ENCODE assay signal across 35 mouse cellular contexts in the genomic region with DNA sequence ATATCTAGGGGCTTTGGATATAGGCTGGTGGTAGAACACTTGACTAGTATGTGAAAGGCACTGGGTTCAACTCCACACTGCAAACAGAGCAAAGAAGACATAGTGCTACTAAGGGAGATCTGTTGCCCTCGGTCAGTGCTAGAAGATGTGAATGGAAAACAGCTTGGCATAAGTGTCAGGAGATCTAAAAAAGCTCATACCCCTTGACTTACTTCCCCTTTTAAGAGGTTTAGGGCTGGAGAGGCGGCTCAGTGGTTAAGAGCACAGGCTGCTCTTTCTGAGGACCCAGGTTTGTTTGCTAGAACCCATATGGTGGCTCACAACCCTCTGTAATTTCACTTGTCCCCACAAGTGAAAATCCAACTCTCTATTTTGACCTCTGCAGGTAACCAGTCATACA. TPM values are rescaled to one million over a fixed set of nuclear protein-coding genes. Genes with fewer than 3 reads are reported as not detected.
DNase-seq lines count a peak whose midpoint lies in the region; ATAC-seq and TF ChIP-seq lines count a peak whose summit lies in the region.
"Had no signal": no experiment of that assay in that cellular context is flagged by ENCODE, and none has a peak within 500 bp of the region (broad histone marks: within the 10 kb centered on the region; RNA-seq: fewer than 3 reads in every experiment).

No protein-coding gene starts in this region.

- intact Hi-C loops in heart, adult 2 months (cut with DNase I), result loop anchor here (10.0 kb wide), 1 partner anchor 205 kb away; a partner anchor contains a TSS
- intact Hi-C loops in heart, postnatal 10 days (cut with DNase I), result no loop called here

- H3K4me3 ChIP-seq in intestine, embryonic 14.5 days (ENCODE audit: low read depth, low read length), result no peak overlapping the region
- H3K4me3 ChIP-seq in intestine, embryonic 15.5 days (replicated peaks), result no peak overlapping the region
- no peak overlapping the region for H3K4me3 ChIP-seq in heart, adult 2 months
- H3K4me3 ChIP-seq: embryonic facial prominence, embryonic 10.5 days; embryonic facial prominence, embryonic 13.5 days; erythroblast, embryonic 14.5 days; forebrain, embryonic 12.5 days; forebrain, embryonic 15.5 days; heart, embryonic 10.5 days; heart, embryonic 13.5 days; hindbrain, embryonic 10.5 days; hindbrain, embryonic 13.5 days had no signal

- TF ChIP-seq CTCF in heart, adult 2 months (IDR thresholded peaks at IDR 0.05), result no peak

- no peak overlapping the region for H3K27ac ChIP-seq in intestine, embryonic 14.5 days (ENCODE audit: low read depth)
- H3K27ac ChIP-seq in intestine, embryonic 15.5 days, result no peak overlapping the region
- H3K27ac ChIP-seq in heart, adult 2 months, result no peak overlapping the region
- H3K27ac ChIP-seq: embryonic facial prominence, embryonic 10.5 days; embryonic facial prominence, embryonic 13.5 days; forebrain, embryonic 12.5 days; forebrain, embryonic 15.5 days; heart, embryonic 10.5 days; heart, embryonic 13.5 days; hindbrain, embryonic 10.5 days; hindbrain, embryonic 13.5 days had no signal

- H3K27me3 ChIP-seq in intestine, embryonic 14.5 days (replicated peaks; ENCODE audit: control insufficient read depth, insufficient read depth, low read length), result no peaks in the 10 kb centered on the region
- no peaks in the 10 kb centered on the region for H3K27me3 ChIP-seq in intestine, embryonic 15.5 days (replicated peaks)
- no peaks in the 10 kb centered on the region for H3K27me3 ChIP-seq in heart, adult 2 months (ENCODE audit: control insufficient read depth, insufficient read depth, low read length)
- H3K27me3 ChIP-seq: embryonic facial prominence, embryonic 13.5 days; forebrain, embryonic 15.5 days; heart, embryonic 13.5 days; hindbrain, embryonic 13.5 days had no signal

- no peak for TF ChIP-seq EP300 in heart, adult 2 months (IDR thresholded peaks at IDR 0.05; ENCODE audit: insufficient read depth, low read depth, low read length)

- H3K79me2 ChIP-seq in heart, adult 2 months (replicated peaks; ENCODE audit: control insufficient read depth, insufficient read depth, low read length), result no peaks in the 10 kb centered on the region

- no peak overlapping the region for H3K9ac ChIP-seq in intestine, embryonic 14.5 days (ENCODE audit: low read length)
- H3K9ac ChIP-seq in intestine, embryonic 15.5 days, result no peak overlapping the region
- no peak overlapping the region for H3K9ac ChIP-seq in heart, adult 2 months (ENCODE audit: low read depth, low read length)
- H3K9ac ChIP-seq: embryonic facial prominence, embryonic 13.5 days; forebrain, embryonic 12.5 days; forebrain, embryonic 15.5 days; heart, embryonic 13.5 days; hindbrain, embryonic 13.5 days had no signal

- TF ChIP-seq POLR2A in heart, adult 2 months (IDR thresholded peaks at IDR 0.05; ENCODE audit: insufficient read depth, low read depth, low read length), result no peak

- H3K36me3 ChIP-seq in intestine, embryonic 14.5 days (ENCODE audit: control insufficient read depth, insufficient read depth, low read length), result peaks cover 28% of the 10 kb centered on the region
- no peaks in the 10 kb centered on the region for H3K36me3 ChIP-seq in intestine, embryonic 15.5 days
- H3K36me3 ChIP-seq in heart, adult 2 months (ENCODE audit: control insufficient read depth, insufficient read depth, low read length), result peaks cover 3% of the 10 kb centered on the region

- ATAC-seq in intestine, embryonic 14.5 days (replicated peaks; ENCODE audit: low FRiP score, low TSS enrichment, low read depth), result no peak
- ATAC-seq in intestine, embryonic 15.5 days, result no peak
- peak; percentile 56 to 77 for ATAC-seq in hematopoietic stem cell, adult 5-6 weeks (replicated peaks in 1 of 2; ENCODE audit: insufficient read depth in 1 of 2, low FRiP score in 2 of 2, low TSS enrichment in 1 of 2, low read depth in 1 of 2, poor library complexity in 2 of 2, severe bottlenecking in 2 of 2)
- ATAC-seq: CD4-positive, CD25-positive, alpha-beta regulatory T cell, adult 4 months; forebrain, embryonic 15.5 days; hindbrain, embryonic 16.5 days; intestine, postnatal 0 days had no signal

- peaks cover 5% of the 10 kb centered on the region for H3K4me1 ChIP-seq in intestine, embryonic 14.5 days (replicated peaks; ENCODE audit: control insufficient read depth, insufficient read depth, low read length)
- H3K4me1 ChIP-seq in intestine, embryonic 15.5 days (replicated peaks), result peaks cover 6% of the 10 kb centered on the region; the same call in 1 of the 2 replicates
- H3K4me1 ChIP-seq in heart, adult 2 months (ENCODE audit: control insufficient read depth, insufficient read depth, low read length), result no peaks in the 10 kb centered on the region

- no peak overlapping the region for H3K4me2 ChIP-seq in intestine, embryonic 14.5 days (ENCODE audit: low read length)
- no peak overlapping the region for H3K4me2 ChIP-seq in intestine, embryonic 15.5 days (replicated peaks)
- H3K4me2 ChIP-seq: embryonic facial prominence, embryonic 13.5 days; forebrain, embryonic 12.5 days; forebrain, embryonic 15.5 days; heart, embryonic 13.5 days; hindbrain, embryonic 13.5 days had no signal

- DNase-seq in intestine, embryonic 14.5 days (ENCODE audit: low spot score), result peak; percentile 16
- DNase-seq in MEL-GATA-1-ER (ENCODE audit: extremely low read depth, low read depth), result peak; percentile 22
- DNase-seq in heart, adult 2 months, result no peak
- DNase-seq in heart, postnatal 10 days, result no peak
- no peak for DNase-seq in heart, adult 9 months (ENCODE audit: low spot score in 2 of 2)
- DNase-seq: adrenal gland, adult 2 months; adrenal gland, postnatal 14 days; cerebellum, adult 11 months; cerebellum, adult 2 months; cerebellum, adult 9-11 months; cerebellum, postnatal 25 days; embryo, embryonic 11 days; gastrocnemius, postnatal 10 days; gastrocnemius, postnatal 36 days; heart, adult 11 months had no signal

- no peaks in the 10 kb centered on the region for H3K9me3 ChIP-seq in intestine, embryonic 14.5 days (ENCODE audit: control insufficient read depth, low read length)
- H3K9me3 ChIP-seq in intestine, embryonic 15.5 days, result no peaks in the 10 kb centered on the region
- H3K9me3 ChIP-seq: embryonic facial prominence, embryonic 10.5 days; embryonic facial prominence, embryonic 13.5 days; forebrain, embryonic 12.5 days; forebrain, embryonic 15.5 days; heart, embryonic 10.5 days; heart, embryonic 13.5 days; hindbrain, embryonic 10.5 days; hindbrain, embryonic 13.5 days had no signal

- 90% methylated on average over 2 of the region's 2 CpGs for WGBS in intestine, embryonic 14.5 days
- WGBS in intestine, embryonic 15.5 days, result 84% methylated on average over 2 of the region's 2 CpGs
- 77% methylated on average over 2 of the region's 2 CpGs for WGBS in heart, adult 2 months

RNA-seq across cellular contexts. Expression of a gene that starts 6.1 kb away (rescaled TPM):
- 27.2 and 28.9 TPM in 2 replicates for polyA plus RNA-seq in intestine, embryonic 14.5 days (2014; fragmentation: Nextera tagmentation; extraction: Ambion mirVana)
- 29.3 and 30.4 TPM in 2 replicates for polyA plus RNA-seq in intestine, embryonic 15.5 days (2015; fragmentation: Nextera tagmentation; extraction: Ambion mirVana)
- 19.9 and 27.1 TPM in 2 replicates for total RNA-seq in hematopoietic stem cell, adult 5-6 weeks (2017)
- total RNA-seq in heart, adult 2 months (2021), result 10 to 100 TPM; 26.7 to 35.5 TPM
- 27.6 and 28.8 TPM in 2 replicates for polyA plus RNA-seq in heart, adult 2 months (2012; rRNA removed)
- total RNA-seq in heart, postnatal 10 days (2021), result 10 to 100 TPM; 26.2 to 31.6 TPM

RNA-seq across cellular contexts. Expression of a gene that starts 6.2 kb away (rescaled TPM):
- polyA plus RNA-seq in intestine, embryonic 14.5 days (2014; fragmentation: Nextera tagmentation; extraction: Ambion mirVana), result 29.0 and 29.8 TPM in 2 replicates
- 27.3 TPM in 2 replicates for polyA plus RNA-seq in intestine, embryonic 15.5 days (2015; fragmentation: Nextera tagmentation; extraction: Ambion mirVana)
- 6.6 and 10.5 TPM in 2 replicates for total RNA-seq in hematopoietic stem cell, adult 5-6 weeks (2017)
- 10 to 100 TPM; 15.2 to 16.5 TPM for total RNA-seq in heart, adult 2 months (2021)
- polyA plus RNA-seq in heart, adult 2 months (2012; rRNA removed), result 19.5 and 20.1 TPM in 2 replicates
- 10 to 100 TPM; 15.3 to 17.2 TPM for total RNA-seq in heart, postnatal 10 days (2021)

RNA-seq across cellular contexts. Expression of a gene that starts 23.4 kb away (rescaled TPM):
- not detected in 2 replicates for polyA plus RNA-seq in intestine, embryonic 14.5 days (2014; fragmentation: Nextera tagmentation; extraction: Ambion mirVana)
- polyA plus RNA-seq in intestine, embryonic 15.5 days (2015; fragmentation: Nextera tagmentation; extraction: Ambion mirVana), result not detected in 2 replicates
- total RNA-seq in hematopoietic stem cell, adult 5-6 weeks (2017), result not detected in 2 replicates
- total RNA-seq in heart, adult 2 months (2021), result not detected
- 0.12 TPM in 1 of 2 replicates, not detected in the other for polyA plus RNA-seq in heart, adult 2 months (2012; rRNA removed)
- total RNA-seq in heart, postnatal 10 days (2021), result not detected
- total RNA-seq: adrenal gland, adult 2 months; adrenal gland, postnatal 14 days; adrenal gland, postnatal 4 days; gastrocnemius, adult 18-20 months; gastrocnemius, postnatal 10 days; gastrocnemius, postnatal 36 days; heart, postnatal 25 days had no signal
- polyA plus RNA-seq: adrenal gland, adult 2 months; C2C12; CD4-positive, CD25-positive, alpha-beta regulatory T cell, adult 4 months; cerebellum, adult 2 months; cortical plate, adult 2 months; embryonic facial prominence, embryonic 10.5 days; embryonic facial prominence, embryonic 13.5 days; erythroblast, embryonic 14.5 days; heart, embryonic 10.5 days; heart, embryonic 13.5 days; heart, embryonic 16.5 days; intestine, postnatal 0 days had no signal

Comparison
In these comparisons a context has a peak if more than half of its experiments do, and no peak if none do; other contexts are left out.
1. ATAC-seq: peak in hematopoietic stem cell, adult 5-6 weeks (2 of 2); none in intestine, embryonic 14.5 days (single experiment) and intestine, embryonic 15.5 days (single experiment).
2. DNase-seq: peak in intestine, embryonic 14.5 days (single experiment) and MEL-GATA-1-ER (single experiment); none in heart, adult 2 months (0 of 2), heart, postnatal 10 days (0 of 2) and heart, adult 9 months (0 of 2).